Mouse (Mus musculus): ENCODE data around the gene Gars. TPM values are rescaled to one million over a fixed set of nuclear protein-coding genes. Genes with fewer than 3 reads are reported as not detected.

Gene Gars
- total RNA-seq, 2 experiments from 2014 or later: 48.4 to 51.5 TPM

DNA sequence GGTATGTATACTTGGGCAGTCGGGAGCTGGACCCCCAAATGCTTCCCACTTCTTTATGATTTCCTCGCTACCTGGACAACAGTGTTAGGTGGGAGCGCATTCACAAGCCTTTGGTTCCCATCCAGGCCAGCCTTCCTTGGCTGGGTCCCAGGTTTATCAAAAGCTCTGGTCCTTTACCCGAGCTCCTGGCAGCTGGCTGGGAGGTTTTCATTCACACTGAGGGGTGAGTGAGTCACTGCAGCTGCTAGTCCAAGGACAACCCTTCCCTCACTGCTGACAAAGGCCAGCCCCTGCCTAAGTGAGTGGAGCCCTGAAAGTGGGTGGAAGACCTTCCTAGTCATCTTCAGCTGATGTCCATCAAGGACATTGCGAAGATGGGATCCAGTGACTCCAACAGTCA is 60.2 kb downstream of the Gars start:
- no peak for DNase-seq

DNA sequence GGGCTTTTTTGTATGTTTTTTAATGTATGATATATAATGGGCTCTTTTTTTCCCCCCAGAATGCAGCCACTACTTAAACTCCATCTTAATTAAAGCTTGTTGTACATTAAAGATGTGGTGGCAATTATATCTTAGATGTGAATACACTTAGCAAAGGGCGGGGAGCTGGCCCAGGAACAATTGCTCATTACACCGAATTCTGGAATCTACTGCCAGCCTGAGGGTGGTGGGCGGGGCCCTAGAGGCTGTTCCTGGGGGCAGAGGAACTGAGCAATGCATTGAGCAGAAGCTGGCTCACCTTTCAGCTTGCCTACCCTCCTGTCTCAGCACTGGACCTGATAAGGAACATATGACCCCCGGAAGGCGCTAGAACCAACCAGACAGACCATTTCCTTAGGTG is 60.8 kb downstream of the Gars start:
- DNase-seq: no peak

DNA sequence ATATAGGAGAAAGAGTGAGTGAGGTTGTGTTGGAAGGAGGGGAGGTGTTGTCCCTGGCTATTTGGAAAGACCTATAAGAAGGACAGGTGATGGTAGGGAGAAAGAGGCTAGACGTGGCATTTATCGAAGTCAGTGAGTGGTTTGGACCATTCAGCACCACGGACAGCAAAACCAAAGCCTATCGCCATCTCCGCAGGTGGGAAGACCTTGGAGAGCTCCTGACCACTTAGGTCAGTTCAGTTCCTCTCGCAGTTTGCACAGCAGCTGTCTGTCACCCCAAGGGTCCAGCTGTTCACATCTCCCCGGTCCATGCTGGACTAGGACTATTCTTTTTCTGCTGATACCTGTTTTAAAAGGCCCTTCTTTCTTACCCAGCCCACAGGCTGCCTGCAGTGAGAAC is 70.6 kb downstream of the Gars start:
- no peak for DNase-seq

DNA sequence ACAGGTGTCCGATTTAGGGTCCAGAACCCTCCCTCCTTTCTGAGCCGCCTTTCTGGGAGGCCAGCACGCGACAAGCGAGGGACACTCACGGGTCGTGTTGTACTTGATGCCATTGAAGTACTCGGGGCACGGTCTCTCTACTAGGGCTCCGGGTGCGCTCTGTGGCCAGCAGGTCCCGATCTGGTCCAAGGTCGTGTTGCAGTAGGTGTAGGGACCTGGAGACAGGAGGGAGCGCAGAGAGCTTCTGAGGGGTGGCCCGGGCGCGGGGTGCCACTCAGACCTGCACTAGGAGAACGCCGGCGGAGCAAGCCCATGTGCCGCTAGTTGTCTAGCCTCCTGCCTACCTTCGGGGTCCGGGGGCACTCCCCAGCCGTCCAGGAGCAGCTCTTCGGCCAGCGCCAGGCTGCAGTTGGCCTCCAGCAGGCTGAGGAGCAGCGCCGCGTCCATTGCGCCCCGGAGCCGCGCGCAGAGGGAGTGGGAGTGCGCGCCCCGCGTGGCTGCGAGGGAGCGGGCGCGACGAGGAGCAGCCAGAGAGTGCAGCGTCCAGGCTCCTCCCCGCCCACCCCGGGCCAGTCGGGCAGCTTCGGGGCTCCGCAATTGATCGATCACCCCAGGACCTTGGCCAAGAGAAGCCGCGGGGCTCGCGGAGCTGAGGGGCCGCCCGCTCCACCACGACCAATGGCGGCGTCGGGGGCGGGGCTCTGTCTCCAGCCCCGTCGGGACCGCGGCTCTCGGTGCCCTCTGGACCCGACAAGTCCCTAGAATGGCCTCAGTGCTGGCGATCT is 79.7 kb downstream of the Gars start:
- no peak for DNase-seq

DNA sequence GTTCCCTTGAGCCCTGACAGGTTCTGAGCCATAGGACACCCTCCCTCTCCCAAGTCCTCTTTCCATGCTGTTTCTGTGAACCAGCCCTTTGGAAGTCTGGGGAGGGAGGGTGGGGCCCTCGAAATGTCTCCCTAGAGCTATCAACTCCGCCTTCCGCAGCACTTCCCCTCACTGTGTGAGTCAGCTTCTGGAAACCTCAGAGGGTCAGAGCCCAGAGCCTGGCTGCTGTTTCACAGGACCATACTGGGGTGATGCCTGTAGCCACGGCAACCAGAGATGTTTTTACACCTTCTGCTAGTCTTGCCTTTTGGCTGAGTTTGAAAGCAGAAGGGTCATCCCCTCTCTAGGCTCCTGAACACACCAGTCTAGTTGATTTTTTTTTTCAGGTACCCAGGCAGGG is 85.2 kb downstream of the Gars start:
- DNase-seq: peak; percentile 46

DNA sequence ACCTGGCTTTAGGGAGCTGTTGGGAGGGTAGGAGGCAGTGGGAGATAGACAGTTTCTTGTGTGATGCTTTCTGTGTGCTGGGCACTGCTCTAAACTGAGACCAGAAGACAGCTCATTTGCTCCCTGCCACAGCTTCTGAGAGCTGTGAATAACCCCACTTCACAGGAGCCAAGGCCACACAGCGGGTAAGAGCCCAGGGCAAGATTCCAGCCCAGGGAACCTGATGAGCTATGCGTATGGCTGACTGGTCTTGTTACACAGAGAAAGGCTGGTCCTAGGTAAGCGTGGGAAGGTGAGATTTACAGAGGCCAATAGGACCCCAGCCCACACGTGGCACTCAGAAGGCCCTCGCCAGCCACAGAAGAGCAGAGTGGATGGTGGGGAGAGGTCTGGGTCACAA is 88.8 kb downstream of the Gars start:
- peak; percentile 42 for DNase-seq

DNA sequence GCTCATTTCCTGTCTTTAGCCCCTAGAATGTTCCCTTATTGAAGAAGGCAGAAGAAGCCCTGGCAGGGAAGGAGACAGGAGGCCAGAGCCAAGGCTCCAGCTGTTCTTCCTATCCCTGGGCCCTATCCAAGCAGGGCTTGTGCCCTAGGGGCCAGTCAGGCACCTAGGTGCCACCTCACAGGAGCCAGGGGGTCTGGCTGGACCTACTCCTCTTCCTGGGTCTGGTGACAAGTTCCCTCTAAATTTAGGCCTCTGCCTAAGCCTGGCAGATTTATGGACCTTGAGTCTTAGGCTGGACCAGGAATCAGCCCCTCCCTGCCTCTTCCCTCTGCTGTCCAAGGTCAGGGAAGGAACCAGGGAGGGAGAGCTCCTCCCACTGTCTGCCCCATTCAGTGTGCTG is 90.6 kb downstream of the Gars start:
- peak; percentile 79 for DNase-seq

Other genes starting within 250 kb of the Gars start
- gene Znrf2, start 221.1 kb upstream of the Gars start, total RNA-seq (2021): 10 to 100 TPM; 11.5 to 13.1 TPM
- gene Nod1, start 65.4 kb upstream of the Gars start, total RNA-seq (2021): 1 to 10 TPM; 6.6 to 7.2 TPM
- 1 to 10 TPM; 7.4 to 8.8 TPM for gene Ggct, start 45.1 kb upstream of the Gars start, total RNA-seq (2021)
- 10 to 100 TPM; 18.3 to 21.7 TPM for gene Crhr2, start 95.0 kb downstream of the Gars start, total RNA-seq (2021)
- 1 to 10 TPM; 4.3 to 5.7 TPM for gene Inmt, start 137.0 kb downstream of the Gars start, total RNA-seq (2021)
- 1 to 10 TPM; 1.8 to 2.3 TPM for gene Mindy4, start 165.4 kb downstream of the Gars start, total RNA-seq (2021)